Mouse (Mus musculus): ENCODE results near the gene Unc93a.
"Not testable (repeated sequence)": the region's sequence is repeated elsewhere in the genome, so short reads cannot be mapped to it uniquely, and the experiment has no call there.

- not testable (repeated sequence) for TF ChIP-seq POLR2A (IDR thresholded peaks at IDR 0.05; ENCODE audit: borderline replicate concordance, low read depth, low read length); CTCF (IDR thresholded peaks at IDR 0.05; ENCODE audit: low read depth, low read length)
Observed at GRCm38 (mm10) chr17:13146128-13146527, 14.5 kb upstream of the Unc93a start.
